Mouse (Mus musculus) thymus, adult 18-20 months (tissue): ENCODE data around the gene Btaf1.

Experiments
- DNase-seq, 2 experiments: peaks; one replicate each; pipeline ENCODE4 v3.0.0; 2022; ENCODE audit warnings: mixed read lengths in 2 of 2

Btaf1 gene

DNA sequence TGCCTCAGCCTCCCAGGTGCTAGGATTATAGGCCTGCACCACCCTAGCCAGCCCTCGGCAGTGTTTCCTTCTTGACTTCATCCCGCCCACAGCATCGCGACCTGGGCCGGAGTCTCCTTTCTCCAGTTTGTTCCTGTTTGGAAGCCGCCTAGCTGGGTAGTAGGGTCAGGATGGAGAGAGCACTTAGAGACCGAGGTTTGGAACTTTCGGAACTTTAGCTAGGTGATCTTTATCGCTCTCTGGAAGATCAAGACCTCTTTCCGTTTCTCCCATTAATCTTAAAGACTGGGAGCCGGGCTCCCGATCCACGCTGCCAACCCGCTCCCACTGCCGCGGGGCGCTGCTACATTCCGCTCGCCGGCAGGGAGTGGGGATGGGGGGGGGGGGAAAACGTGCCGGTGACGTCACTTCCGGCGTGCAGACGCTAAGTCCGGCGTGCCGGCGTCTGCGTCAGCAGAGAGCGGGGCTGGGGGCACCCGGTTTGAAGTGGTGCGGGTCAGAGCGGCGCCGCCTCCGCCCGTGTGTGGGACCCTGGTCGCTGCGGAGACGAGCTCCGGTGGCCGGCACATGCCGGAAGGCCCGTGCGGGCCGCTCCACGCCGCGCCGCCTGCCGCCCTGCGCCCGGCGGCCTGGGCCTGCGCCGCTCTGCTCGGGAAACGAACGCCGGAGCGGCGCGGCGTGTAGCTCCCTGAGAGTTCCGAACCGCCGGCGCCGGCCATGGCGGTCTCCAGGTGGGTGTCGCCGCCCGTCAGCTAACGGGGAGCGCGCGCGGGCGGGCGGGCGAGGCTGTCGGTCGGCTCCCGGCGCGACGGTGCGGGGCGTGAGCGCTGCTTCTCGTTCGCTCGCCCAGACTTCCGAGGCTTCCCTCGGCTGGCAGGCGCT lies at the start of gene Btaf1:
Gene Btaf1 (plus strand): TSS at position 409 of the 882 bp plus-strand sequence.
- DNase-seq, result peak; percentile 72 to 84

DNA sequence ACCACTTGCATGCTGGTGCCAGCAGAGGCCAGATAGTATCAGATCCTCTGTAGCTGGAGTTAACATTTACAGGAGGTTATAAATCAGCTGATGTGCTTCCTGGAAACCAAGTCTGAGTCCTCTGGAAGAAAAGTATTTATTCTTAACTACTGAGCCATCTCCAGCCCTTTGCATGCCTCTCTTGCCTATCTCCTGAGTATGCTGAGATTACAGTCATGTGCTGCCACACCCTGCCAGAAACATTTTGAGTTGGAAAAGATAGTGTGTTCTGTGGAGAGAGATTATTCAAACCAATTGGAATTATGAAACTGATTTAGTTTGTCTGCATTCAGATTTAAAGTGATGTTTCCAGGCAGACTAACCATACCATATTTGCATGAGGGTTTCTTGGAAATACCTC lies 48.5 kb upstream of the Btaf1 start:
- DNase-seq, result no peak

DNA sequence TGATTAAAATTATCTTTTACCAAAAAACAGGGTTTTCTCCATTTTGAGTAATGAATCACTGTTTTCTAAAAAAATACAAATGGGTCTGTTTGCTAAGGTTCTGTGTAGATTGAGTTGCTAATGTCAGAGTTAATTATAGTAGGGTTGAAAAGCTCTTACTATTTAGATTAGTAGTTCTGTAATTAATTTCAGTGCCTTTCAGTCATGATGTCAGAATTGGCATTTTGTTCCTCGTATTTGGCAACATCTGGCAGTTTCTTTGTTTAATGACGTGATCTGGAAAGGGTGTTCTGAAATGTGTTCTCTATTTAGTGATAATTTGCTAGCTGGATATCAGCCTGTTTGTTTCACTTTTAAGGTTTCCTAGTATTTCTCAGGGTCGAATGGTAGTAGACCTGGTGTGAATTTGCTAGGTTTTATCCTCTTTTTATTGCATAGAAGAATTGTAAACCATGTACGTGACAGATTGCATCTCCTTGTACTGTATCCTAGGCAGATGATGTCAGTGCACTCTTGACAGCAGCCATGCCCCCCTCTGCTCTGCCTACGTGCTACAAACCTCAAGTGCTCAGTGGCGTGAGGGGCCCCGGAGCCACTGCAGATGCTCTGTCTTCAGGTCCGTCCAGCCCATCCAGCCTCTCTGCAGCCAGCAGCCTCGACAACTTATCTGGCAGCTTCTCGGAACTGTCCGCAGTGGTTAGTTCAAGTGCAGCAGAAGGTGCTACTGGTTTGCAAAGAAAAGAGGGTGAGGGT lies 47.0 kb upstream of the Btaf1 start:
- DNase-seq, result no peak

DNA sequence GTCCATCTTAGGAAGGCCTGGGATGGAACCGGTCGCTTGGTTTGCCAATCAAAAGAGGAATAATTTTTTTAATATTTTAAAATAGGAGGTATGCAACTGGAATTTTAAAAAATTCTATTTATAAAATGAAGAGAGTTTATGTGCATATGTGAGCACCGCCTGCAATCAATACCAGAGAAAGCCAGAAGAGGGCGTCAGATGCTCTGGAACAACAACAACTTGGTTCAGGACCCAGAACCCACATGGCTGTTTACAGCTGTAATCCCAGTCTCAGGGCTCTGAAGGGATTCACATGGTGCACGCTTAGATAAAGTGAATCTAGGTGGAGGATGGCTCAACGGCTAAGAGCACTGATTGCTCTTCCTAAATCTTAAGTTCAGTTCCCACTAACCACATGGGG lies 42.8 kb upstream of the Btaf1 start:
- DNase-seq, result no peak

DNA sequence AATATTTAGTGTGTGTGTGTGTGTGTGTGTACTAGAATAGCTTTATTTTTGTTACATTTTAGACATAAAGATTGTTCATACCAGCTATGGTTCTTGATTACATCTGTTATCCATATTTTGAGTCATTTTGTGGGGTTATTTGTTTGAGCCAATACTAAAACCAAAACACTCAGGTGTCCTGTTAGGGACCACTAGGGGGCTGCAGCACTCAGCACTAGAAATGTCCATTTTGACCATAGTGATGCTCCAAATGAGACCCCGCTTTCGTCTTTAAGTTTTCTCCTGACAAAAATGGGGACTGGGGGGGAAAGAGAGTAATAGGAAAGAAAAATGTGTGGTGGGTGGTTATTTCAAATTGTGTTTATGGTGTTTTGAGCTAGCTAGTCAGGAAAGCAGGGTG lies 39.6 kb upstream of the Btaf1 start:
- no peak for DNase-seq

DNA sequence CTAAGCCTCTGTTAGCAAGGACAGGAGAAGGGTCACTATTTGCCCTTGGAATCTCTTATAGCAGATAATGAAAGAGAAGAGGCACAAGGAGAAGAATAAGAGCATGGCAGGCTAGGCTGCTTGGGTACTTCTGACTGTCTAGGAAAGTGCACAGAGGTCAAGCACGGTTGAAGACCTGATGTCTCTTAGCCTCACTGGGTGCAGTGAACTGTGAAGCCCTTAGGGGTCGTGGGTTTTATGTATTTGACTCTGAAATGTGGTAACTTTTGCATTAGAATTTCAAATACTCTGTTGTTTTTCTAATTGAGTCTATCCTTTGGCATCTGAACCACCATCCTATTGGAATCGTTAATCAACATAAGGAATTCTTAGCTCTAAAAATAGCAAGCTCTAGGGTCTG lies 38.2 kb upstream of the Btaf1 start:
- no peak for DNase-seq

DNA sequence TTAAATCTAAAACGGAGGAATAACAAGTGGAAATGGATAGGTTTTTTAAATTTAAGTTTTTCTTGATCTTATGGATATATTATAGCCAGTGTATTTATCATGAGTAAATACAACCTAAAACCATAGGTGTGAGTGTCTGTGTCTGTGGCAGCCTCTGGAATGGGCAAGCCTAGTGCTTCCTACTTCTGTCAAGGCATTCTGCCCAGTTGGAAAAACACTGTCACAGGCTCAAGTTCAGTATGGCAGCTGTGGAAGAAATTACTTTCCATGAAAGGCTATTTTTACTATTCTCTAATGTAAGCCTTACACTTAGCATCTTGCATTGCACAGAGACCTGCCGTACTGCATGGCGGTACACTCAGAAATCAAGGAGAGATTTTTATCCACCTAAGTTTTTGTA lies 34.1 kb upstream of the Btaf1 start:
- DNase-seq, result no peak

DNA sequence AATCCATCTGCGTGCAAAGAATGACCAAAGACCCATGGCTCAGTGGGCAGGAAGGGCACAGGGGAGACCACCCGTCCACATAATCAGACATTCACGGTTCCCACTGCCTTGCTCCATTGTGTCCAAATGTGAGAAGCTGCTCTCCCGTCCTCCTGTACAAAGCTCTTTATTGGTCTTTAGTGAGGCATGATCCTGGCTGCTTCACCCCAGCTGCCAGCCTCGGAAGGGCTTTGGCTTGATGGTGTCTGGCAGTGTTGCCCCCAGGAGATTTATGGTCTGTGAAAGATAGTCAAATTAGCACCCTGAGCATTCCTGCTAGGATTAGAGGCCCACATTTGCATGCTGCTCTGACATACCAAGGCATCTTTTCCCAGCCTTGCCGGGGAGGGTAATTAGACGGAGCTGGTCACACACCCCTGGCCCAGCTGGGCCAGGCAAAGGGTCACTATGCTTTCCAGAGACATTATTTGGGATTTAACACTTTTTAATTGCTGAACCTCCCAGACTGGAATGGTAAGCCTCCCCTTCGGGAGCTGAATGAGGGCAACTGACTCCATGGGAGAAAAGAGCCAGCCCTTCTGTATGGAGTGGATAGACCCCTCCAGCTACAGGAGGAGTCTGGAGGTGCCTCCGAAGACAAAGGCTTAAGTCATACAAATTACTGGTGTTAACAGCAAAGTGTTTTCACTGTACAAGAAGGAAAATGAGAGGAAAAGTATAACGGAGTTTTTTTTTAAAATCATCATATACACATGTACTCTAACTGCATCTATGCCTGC lies 28.9 kb upstream of the Btaf1 start:
- no peak for DNase-seq

DNA sequence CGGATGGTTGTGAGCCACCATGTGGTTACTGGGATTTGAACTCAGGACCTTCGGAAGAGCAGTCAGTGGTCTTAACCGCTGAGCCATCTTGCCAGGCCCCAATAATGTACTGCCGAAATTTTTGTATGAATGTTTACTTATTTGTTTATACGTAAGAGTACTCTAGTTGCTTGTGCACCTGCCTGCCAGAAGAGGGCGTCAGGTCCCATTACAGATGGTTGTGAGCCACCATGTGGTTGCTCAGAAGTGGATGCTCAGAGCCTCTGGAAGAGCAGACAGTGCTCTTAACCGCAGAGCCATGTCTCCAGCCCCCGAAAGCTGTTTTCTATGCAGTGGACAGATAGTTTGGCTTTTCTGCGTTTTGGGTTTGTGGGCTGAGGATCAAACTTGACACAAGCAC lies 28.1 kb upstream of the Btaf1 start:
- no peak for DNase-seq

DNA sequence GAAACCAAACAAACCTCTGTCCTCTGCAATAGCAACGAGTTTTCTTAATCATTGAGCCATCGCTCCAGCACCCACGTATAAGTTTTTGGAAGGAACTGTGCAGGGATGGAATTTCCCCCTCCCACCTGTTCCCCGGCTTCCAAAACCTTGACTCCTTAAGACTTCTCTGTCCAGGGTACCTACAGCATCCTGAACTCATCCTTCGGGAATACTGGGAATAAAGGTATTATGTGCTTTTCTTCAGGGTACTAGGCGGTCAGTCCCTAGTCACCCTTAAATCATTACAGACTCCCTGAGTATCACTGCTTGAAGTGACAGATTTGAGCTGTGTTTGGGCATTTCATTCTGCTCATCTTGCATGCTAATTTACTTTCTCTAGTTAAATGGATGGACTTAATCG lies 22.5 kb upstream of the Btaf1 start:
- DNase-seq, result no peak

DNA sequence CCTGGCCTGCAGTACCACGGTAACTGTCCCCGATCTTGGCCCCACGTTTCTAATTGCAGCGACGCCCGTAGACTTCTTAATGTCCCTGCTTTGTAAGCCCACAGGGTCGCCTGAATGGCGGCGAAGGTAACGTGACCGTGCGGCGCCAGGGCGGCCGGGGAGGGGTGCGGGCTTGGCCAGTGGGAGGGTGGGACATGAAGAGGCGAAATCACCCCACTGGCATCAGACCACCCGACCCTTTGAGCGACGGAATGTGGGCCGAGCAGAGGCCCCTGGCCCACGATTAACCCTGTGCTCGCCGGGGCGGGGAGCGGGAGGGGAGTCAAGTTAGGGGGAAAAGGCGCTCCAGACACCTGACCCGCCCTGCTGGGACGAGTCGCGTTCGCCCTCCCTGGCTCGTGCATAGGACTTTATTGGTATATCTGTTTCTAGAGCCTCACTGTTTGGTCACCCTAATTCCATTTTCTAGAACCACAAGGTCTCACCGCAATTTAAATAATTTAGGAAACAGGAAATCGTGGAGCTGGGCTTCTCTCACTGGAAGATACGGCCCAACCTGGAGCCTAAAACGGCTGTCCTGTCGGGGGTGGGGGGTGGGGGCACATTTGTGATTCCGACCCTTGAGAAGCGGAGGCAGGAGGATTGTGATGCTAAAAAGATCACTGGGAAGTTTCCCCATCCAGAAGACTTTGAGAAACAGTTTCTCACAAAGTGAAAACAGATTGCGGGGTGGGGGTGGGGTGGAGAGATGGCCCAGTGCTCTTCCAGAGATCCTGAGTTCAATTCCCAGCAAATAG lies 21.5 kb upstream of the Btaf1 start:
- no peak for DNase-seq

DNA sequence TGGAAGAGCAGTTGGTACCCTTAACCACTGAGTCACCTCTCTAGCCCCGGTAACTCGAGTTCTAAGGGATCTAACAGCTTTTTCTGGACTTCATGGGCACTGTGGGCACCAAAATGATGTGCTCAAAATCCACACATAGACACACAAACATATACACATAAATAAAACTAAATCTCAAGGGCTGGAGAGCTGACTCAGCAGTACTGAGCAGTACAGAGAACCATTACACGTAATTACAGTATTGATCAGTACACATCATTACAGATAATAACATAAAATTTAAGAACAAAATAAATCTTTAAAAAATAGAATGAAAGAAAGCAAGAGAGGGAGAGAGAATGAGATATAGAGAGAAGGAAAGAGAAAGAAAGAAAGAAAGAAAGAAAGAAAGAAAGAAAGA lies 16.7 kb upstream of the Btaf1 start:
- DNase-seq, result no peak

DNA sequence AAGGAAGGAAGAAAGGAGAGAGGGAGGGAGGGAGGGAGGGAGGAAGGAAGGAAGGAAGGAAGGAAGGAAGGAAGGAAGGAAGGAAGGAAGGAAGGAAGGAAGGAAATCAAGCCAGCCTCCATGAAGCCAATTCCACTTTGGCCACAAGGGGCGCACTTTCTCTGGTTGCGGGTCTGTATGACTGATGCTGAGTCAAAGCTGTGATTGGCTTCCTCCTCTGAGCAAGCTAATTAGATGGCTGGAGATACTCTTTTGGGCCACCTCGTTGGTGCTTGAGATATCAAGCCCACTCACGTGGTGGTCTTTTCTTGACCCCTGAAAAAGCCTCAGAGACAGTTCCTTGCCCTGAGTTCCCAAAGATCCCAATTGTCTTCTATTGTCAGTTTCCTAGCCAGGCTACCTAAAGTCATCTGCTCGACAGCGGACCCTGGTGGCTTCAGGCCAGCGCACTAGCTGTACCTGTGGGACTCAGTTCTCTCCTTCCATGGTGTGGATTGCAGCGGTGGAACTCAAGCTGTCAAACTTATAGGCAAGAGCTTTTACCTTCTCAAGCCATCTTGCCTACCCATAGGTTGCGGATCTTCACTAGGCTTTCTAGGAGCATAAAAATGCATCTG lies 16.1 kb upstream of the Btaf1 start:
- peak in 1 of 2 experiments; percentile 28 for DNase-seq

DNA sequence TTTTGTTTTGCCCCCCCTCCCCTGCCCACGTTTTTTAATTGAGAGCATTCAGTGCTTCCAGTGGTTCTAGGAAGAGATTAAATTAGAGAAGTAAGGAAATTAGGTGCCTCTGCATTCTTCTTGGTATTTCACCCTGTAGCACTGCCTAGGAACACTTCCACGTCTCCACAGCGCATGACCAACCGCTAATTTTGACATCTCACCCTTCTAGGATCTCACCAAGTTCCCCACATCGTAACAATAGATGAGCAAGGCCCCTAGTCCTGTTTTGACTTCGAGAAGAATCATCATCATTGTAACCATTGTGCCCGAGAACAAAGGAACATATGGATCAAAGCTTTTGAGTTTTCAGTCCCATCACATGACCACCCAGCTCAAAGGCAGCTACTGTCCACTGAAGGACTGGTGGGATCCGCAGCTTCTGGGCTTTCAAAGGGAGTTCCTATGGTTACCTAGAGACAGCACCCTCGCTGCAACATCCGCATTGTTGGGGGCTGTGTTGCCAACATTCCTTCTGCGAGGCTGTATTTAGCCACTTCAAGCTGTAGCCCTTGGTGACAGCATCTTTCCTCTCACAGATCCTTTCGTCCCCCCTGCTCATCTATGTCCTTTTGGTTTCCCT lies 15.3 kb upstream of the Btaf1 start:
- DNase-seq, result no peak

DNA sequence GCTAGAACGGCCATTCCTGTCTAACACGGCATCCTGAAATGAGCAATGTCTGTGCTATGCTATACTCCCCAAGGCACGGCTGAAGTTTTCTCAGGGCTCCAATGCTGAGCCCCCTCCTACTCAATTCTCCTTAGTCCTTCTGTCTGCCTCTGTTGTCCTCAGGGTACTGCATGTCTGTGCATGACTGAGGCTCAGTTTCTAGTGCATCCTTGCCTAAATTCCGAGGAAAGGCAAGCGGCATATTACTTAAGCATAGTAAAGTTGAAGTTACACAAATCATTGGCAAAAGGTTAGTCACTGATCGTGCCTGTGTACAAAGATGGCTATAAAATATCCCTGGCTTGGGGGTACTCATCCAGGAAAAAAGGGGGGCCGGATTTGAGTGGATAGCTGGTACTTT lies 12.8 kb upstream of the Btaf1 start:
- DNase-seq, result no peak

DNA sequence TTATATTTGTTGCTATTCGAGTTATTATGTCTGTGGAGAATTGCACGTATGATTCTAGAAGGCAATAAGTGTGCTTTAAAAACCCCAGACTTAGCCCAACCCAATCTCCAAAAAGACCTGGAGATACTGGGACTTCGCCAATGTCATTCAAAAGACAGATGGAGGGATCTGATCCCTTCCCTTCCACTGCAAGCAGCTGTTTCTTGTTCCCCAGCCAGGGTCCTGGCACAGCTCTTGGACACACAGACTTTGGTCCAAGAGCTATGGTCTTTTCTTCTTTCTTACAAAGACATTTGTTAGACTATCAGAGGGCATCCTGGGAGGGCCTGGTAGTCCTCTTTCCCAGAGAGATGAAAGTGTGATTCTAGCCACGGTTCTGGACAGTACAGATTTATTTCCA lies 9.7 kb upstream of the Btaf1 start:
- no peak for DNase-seq

DNA sequence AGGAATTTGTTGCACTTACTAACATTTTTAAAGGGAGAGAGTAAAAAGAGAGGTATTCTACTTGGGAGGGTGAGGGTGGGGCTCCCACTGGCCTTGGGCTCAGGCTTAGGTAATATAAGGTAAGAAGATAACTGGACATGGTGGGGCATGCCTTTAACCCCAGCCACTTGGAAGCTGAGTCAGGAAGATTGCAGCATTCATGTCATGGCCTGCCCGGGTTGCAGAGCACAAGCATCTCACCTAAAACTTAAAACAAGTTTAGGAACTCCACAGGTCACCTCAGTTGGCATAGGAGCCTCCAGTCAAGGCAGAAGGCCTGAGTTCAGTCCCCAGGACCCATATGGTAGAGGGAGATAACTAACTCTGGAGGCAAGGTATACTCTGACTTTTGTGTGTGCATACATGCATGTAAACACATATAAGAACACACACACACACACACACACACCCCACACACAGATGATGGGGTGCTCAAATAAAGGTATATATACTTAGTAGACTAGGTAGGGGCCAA lies 8.9 kb upstream of the Btaf1 start:
- DNase-seq, result no peak

DNA sequence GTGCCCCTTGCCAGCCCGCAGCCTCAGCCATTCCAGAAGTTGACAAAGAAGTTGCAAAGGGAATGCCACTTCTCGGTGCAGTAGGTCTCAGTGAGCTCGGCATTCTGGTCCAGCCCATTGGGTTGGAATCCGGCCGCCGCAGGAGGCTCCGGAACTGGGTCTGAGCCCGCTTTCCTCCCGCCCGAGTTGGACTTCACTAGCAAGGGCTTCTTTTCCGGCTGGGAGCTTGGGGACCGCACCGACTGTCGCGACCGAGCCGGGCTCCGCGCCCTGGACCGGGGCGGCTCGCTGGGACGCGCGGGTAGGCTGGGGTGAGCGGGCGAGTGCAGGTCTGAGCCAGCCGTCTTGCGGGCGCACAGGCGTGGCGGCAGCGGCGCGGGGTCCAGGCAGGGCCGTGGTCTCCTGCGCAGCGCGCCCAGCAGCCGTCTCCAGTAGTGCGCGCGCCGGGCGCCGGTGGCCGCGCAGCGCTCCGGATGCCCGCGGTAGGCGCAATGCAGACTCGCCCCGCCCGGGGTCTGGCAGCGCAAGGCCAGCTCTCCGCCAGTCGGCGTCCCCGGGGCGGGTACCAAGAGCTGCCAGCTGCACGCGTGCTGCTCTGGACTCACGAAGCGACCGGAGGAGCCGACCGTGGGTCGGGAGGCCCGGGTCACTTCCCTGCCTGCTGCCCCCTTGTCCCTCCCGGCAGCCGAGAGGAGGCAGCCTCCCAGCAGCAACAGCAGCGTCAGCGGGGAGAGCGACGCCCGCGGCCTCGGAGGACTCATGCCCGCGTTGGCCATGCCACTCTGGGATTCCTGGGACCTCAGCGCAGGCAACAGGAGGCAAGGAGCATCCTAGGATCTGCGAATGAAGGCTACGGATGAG lies 7.2 kb upstream of the Btaf1 start:
- DNase-seq, result peak; percentile 22 to 59

DNA sequence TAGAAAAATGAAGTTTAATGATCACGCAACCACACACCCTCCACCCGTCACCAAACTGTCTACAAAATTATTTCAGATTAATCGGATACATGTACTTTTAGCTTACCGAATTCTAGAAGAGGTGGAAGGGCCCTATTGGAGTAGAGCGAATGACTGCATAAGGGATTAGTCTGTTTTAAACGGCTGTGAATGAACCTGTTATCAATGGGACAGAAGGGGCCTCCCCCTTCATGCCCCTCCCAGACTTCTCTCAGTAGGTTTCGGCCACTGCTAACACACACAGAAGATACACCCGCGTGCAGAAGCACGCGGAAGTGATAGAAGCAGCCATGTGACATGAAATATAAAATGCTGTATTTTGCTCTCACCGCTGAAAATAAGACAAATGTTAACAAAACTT lies 6.4 kb upstream of the Btaf1 start, which contains the start of gene Fgfbp3:
Gene Fgfbp3 (minus strand): TSS at position 150 of the 400 bp plus-strand sequence.
- DNase-seq, result no peak

DNA sequence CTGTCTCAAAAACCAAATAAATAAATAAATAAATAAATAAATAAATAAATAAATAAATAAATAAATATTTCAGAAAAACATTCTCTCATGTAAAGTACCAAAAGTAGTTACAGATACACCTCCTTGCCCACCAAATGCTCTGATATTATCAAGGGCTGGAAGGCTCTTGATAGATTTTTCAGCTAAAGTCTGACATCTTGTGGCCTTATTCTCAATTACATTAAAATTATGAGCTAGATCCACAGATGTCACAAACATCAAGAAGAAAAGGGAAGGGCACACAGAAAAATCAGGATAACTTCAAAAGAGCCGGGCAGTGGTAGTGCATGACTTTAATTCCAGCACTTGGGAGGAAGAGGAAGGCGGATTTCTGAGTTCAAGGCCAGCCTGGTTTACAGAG lies 3.9 kb upstream of the Btaf1 start:
- no peak for DNase-seq
